Comparison of ENCODE assay signal across 8 mouse cellular contexts in genomic region chr12:31654197-31654964, GRCm38 (mm10). TPM values are rescaled to one million over a fixed set of nuclear protein-coding genes. Genes with fewer than 3 reads are reported as not detected.
DNase-seq lines count a peak whose midpoint lies in the region; ATAC-seq and TF ChIP-seq lines count a peak whose summit lies in the region.

Dus4l (minus strand) TSS chr12:31654826.
Cog5 (plus strand) TSS chr12:31654869.

- peaks cover 18% of the 10 kb centered on the region for H3K79me2 ChIP-seq in MEL (ENCODE audit: control insufficient read depth, insufficient read depth, low read length, poor library complexity)

- TF ChIP-seq EP300 in MEL (IDR thresholded peaks at IDR 0.05; ENCODE audit: low read depth in 1 of 2, low read length in 2 of 2) = no peak
- TF ChIP-seq EP300 in lung, postnatal 0 days (IDR thresholded peaks at IDR 0.05) = no peak

- peak within 1 kb of the TSS; percentile 88 for H3K27ac ChIP-seq in MEL (ENCODE audit: control insufficient read depth, low read depth, low read length)
- peak within 1 kb of the TSS; percentile 68 for H3K27ac ChIP-seq in cerebellum, adult 2 months (ENCODE audit: insufficient read depth, low read length)
- peak within 1 kb of the TSS; percentile 80 for H3K27ac ChIP-seq in forebrain, postnatal 0 days (ENCODE audit: low read depth, low read length)
- peak within 1 kb of the TSS; percentile 89 for H3K27ac ChIP-seq in lung, postnatal 0 days (ENCODE audit: low read length)

- DNase-seq in MEL (ENCODE audit: low read depth, low spot score) = peak; percentile 96
- peak; percentile 96 to 100 for DNase-seq in cerebellum, adult 2 months
- peak; percentile 96 for DNase-seq in forebrain, postnatal 0 days
- DNase-seq in layer of hippocampus, adult 9-11 months = peak; percentile 93
- DNase-seq in lung, postnatal 0 days (ENCODE audit: low spot score) = peak; percentile 90
- peak; percentile 99 for DNase-seq in ovary, postnatal 14 days (ENCODE audit: low spot score)
- DNase-seq in thymus, postnatal 14 days = peak; percentile 98

- H3K4me3 ChIP-seq in MEL (ENCODE audit: control insufficient read depth in 1 of 2, insufficient read depth in 1 of 2, low read depth in 2 of 2, low read length in 2 of 2) = peak within 1 kb of the TSS; percentile 85 to 98
- H3K4me3 ChIP-seq in cerebellum, adult 2 months (replicated peaks; ENCODE audit: insufficient read depth, low read depth, low read length) = peak within 1 kb of the TSS; percentile 79
- H3K4me3 ChIP-seq in forebrain, postnatal 0 days (ENCODE audit: low read depth, low read length) = peak within 1 kb of the TSS; percentile 87
- peak within 1 kb of the TSS; percentile 98 for H3K4me3 ChIP-seq in lung, postnatal 0 days (ENCODE audit: low read depth, low read length)

- peak within 1 kb of the TSS; percentile 61 for H3K4me2 ChIP-seq in forebrain, postnatal 0 days (ENCODE audit: low read depth)
- peak within 1 kb of the TSS; percentile 70 for H3K4me2 ChIP-seq in lung, postnatal 0 days (replicated peaks; ENCODE audit: low read depth, low read length)

- TF ChIP-seq CTCF in MEL (IDR thresholded peaks at IDR 0.05 in 2 of 3, conservative IDR thresholded peaks at IDR 0.05 in 1 of 3; ENCODE audit: control insufficient read depth in 1 of 3, insufficient read depth in 1 of 3, low read depth in 2 of 3, low read length in 3 of 3, poor library complexity in 1 of 3, severe bottlenecking in 1 of 3) = no peak
- no peak for TF ChIP-seq CTCF in cerebellum, adult 2 months (IDR thresholded peaks at IDR 0.05; ENCODE audit: borderline replicate concordance, insufficient read depth, low read depth, low read length)
- TF ChIP-seq CTCF in forebrain, postnatal 0 days (IDR thresholded peaks at IDR 0.05; ENCODE audit: low read depth) = no peak
- TF ChIP-seq CTCF in lung, postnatal 0 days (IDR thresholded peaks at IDR 0.05) = no peak

- peak; percentile 97 for ATAC-seq in forebrain, postnatal 0 days
- peak; percentile 96 to 97 for ATAC-seq in hematopoietic stem cell, adult 5-6 weeks (replicated peaks in 1 of 2; ENCODE audit: insufficient read depth in 1 of 2, low FRiP score in 2 of 2, low TSS enrichment in 1 of 2, low read depth in 1 of 2, poor library complexity in 2 of 2, severe bottlenecking in 2 of 2)
- peak; percentile 97 for ATAC-seq in lung, postnatal 0 days

- WGBS in cerebellum, adult 2 months = under 1% methylated on average over 47 of the region's 47 CpGs
- under 1% methylated on average over 47 of the region's 47 CpGs for WGBS in forebrain, postnatal 0 days
- WGBS in lung, postnatal 0 days = under 1% methylated on average over 46 of the region's 47 CpGs

- H3K9ac ChIP-seq in MEL (ENCODE audit: control insufficient read depth, low read depth, low read length, poor library complexity, severe bottlenecking) = peak within 1 kb of the TSS; percentile 98
- H3K9ac ChIP-seq in forebrain, postnatal 0 days = peak within 1 kb of the TSS; percentile 62
- H3K9ac ChIP-seq in lung, postnatal 0 days (replicated peaks; ENCODE audit: low read depth) = peak within 1 kb of the TSS; percentile 75

- H3K4me1 ChIP-seq in MEL (ENCODE audit: control insufficient read depth in 1 of 2, insufficient read depth in 2 of 2, low read length in 2 of 2) = peaks cover 2 to 3% of the 10 kb centered on the region in 2 experiments; a peak in 3 of 4 replicates
- H3K4me1 ChIP-seq in cerebellum, adult 2 months (ENCODE audit: control insufficient read depth, insufficient read depth, low read length) = no peaks in the 10 kb centered on the region
- H3K4me1 ChIP-seq in forebrain, postnatal 0 days (ENCODE audit: insufficient read depth) = no peaks in the 10 kb centered on the region
- H3K4me1 ChIP-seq in lung, postnatal 0 days (ENCODE audit: insufficient read depth, low read depth, low read length) = no peaks in the 10 kb centered on the region

- H3K36me3 ChIP-seq in MEL (ENCODE audit: control insufficient read depth in 1 of 2, insufficient read depth in 2 of 2, low read length in 2 of 2) = peaks cover 0 to 12% of the 10 kb centered on the region in 2 experiments; a peak in 3 of 4 replicates
- H3K36me3 ChIP-seq in forebrain, postnatal 0 days (ENCODE audit: insufficient read depth) = no peaks in the 10 kb centered on the region
- no peaks in the 10 kb centered on the region for H3K36me3 ChIP-seq in lung, postnatal 0 days (ENCODE audit: insufficient read depth, low read length)

- no peaks in the 10 kb centered on the region for H3K27me3 ChIP-seq in MEL (ENCODE audit: control insufficient read depth in 1 of 2, insufficient read depth in 2 of 2, low read length in 2 of 2)
- H3K27me3 ChIP-seq in cerebellum, adult 2 months (ENCODE audit: control insufficient read depth, insufficient read depth, low read length) = no peaks in the 10 kb centered on the region
- no peaks in the 10 kb centered on the region for H3K27me3 ChIP-seq in forebrain, postnatal 0 days (ENCODE audit: insufficient read depth, low read length)
- H3K27me3 ChIP-seq in lung, postnatal 0 days (replicated peaks; ENCODE audit: insufficient read depth, low read length) = no peaks in the 10 kb centered on the region

- TF ChIP-seq POLR2A in MEL (IDR thresholded peaks at IDR 0.05; ENCODE audit: control insufficient read depth in 1 of 2, insufficient read depth in 1 of 2, low read depth in 1 of 2, low read length in 2 of 2, poor library complexity in 1 of 2) = peak; percentile 57 to 95
- no peak; the same call in none of the 2 replicates for TF ChIP-seq POLR2A in cerebellum, adult 2 months (IDR thresholded peaks at IDR 0.05; ENCODE audit: borderline replicate concordance, insufficient read depth, low read length)

- no peak for TF ChIP-seq RAD21 in MEL (IDR thresholded peaks at IDR 0.05; ENCODE audit: low read depth, low read length)

- no peaks in the 10 kb centered on the region for H3K9me3 ChIP-seq in MEL (replicated peaks; ENCODE audit: insufficient read depth, low read length)
- no peaks in the 10 kb centered on the region for H3K9me3 ChIP-seq in forebrain, postnatal 0 days (ENCODE audit: low read length)
- H3K9me3 ChIP-seq in lung, postnatal 0 days (ENCODE audit: low read length) = no peaks in the 10 kb centered on the region

TF ChIP-seq in MEL, 35 proteins besides CTCF, POLR2A, EP300 and RAD21 (continues in another document):
- no peak for TF ChIP-seq CHD2 (IDR thresholded peaks at IDR 0.05; ENCODE audit: low read length)
- peak; percentile 44; the same call in 1 of the 2 replicates for TF ChIP-seq NRF1 (IDR thresholded peaks at IDR 0.05; ENCODE audit: insufficient read depth, low read depth, low read length, poor library complexity, severe bottlenecking)
- peak; percentile 86; the same call in 1 of the 2 replicates for TF ChIP-seq MAX (IDR thresholded peaks at IDR 0.05; ENCODE audit: low read length)
- peak; percentile 91 for TF ChIP-seq NELFE (IDR thresholded peaks at IDR 0.05; ENCODE audit: low read depth, low read length)
- no peak for TF ChIP-seq USF2 (IDR thresholded peaks at IDR 0.05; ENCODE audit: borderline replicate concordance in 1 of 2, insufficient read depth in 1 of 2, low read depth in 1 of 2, low read length in 2 of 2)
- 0 out of 2 replicates have a peak, but pooled peaks have one; percentile 25 for TF ChIP-seq GABPA (IDR thresholded peaks at IDR 0.05; ENCODE audit: low read depth, low read length)
- no peak for TF ChIP-seq JUND (IDR thresholded peaks at IDR 0.05; ENCODE audit: low read depth, low read length)
- TF ChIP-seq GATA1 (IDR thresholded peaks at IDR 0.05; ENCODE audit: low read depth, low read length) = no peak
- TF ChIP-seq BHLHE40 (IDR thresholded peaks at IDR 0.05; ENCODE audit: borderline replicate concordance, low read depth, low read length) = no peak
- TF ChIP-seq ZKSCAN1 (IDR thresholded peaks at IDR 0.05; ENCODE audit: low read depth, low read length) = no peak
- peak; percentile 59; the same call in 1 of the 2 replicates for TF ChIP-seq KAT2A (conservative IDR thresholded peaks at IDR 0.05; ENCODE audit: low read depth, low read length)
- TF ChIP-seq ZC3H11A (IDR thresholded peaks at IDR 0.05; ENCODE audit: low read depth, low read length) = no peak
- peak; percentile 92 for TF ChIP-seq HCFC1 (IDR thresholded peaks at IDR 0.05; ENCODE audit: low read depth, low read length)
- no peak for TF ChIP-seq RCOR1 (IDR thresholded peaks at IDR 0.05; ENCODE audit: low read depth, low read length)
- TF ChIP-seq POLR2AphosphoS5 (IDR thresholded peaks at IDR 0.05; ENCODE audit: borderline replicate concordance, low read depth, low read length) = no peak
- TF ChIP-seq MAZ (IDR thresholded peaks at IDR 0.05; ENCODE audit: low read depth, low read length) = peak; percentile 71; the same call in 1 of the 2 replicates
- peak; percentile 63; the same call in 1 of the 2 replicates for TF ChIP-seq TBP (IDR thresholded peaks at IDR 0.05; ENCODE audit: low read depth, low read length)
- no peak for TF ChIP-seq USF1 (IDR thresholded peaks at IDR 0.05; ENCODE audit: low read depth, low read length)
- TF ChIP-seq TCF12 (IDR thresholded peaks at IDR 0.05; ENCODE audit: low read depth, low read length) = peak; percentile 74
- peak; percentile 75; the same call in 1 of the 2 replicates for TF ChIP-seq ZMIZ1 (IDR thresholded peaks at IDR 0.05; ENCODE audit: low read depth, low read length)
- TF ChIP-seq MXI1 (IDR thresholded peaks at IDR 0.05; ENCODE audit: low read depth, low read length) = peak; percentile 99
- TF ChIP-seq ETS1 (IDR thresholded peaks at IDR 0.05; ENCODE audit: low read depth, low read length) = peak; percentile 56

RNA-seq across cellular contexts. Expression of gene Dus4l, which starts in this region (rescaled TPM):
- total RNA-seq in MEL (2012; rRNA removed) = 9.6 and 11.9 TPM in 2 replicates
- 10 to 100 TPM in 1 of 2 experiments, not detected in 1; 12.1 TPM for polyA plus RNA-seq in MEL (2012; ENCODE audit: insufficient read depth in 1 of 2, insufficient read length in 2 of 2, low read depth in 1 of 2, low replicate concordance in 2 of 2, missing spikeins in 1 of 2)
- polyA plus RNA-seq in cerebellum, adult 2 months (2012; rRNA removed) = 8.3 and 8.4 TPM in 2 replicates
- 4.5 and 4.9 TPM in 2 replicates for total RNA-seq in forebrain, postnatal 0 days (2014; rRNA removed)
- polyA plus RNA-seq in forebrain, postnatal 0 days (2015; fragmentation: Nextera tagmentation; extraction: Ambion mirVana) = 5.3 and 7.0 TPM in 2 replicates
- total RNA-seq in hematopoietic stem cell, adult 5-6 weeks (2017) = 8.9 and 16.2 TPM in 2 replicates
- polyA plus RNA-seq in lung, postnatal 0 days (2015; fragmentation: Nextera tagmentation; extraction: Ambion mirVana) = 7.4 and 8.9 TPM in 2 replicates

RNA-seq across cellular contexts. Expression of gene Cog5, which starts in this region (rescaled TPM):
- 20.0 and 27.1 TPM in 2 replicates for total RNA-seq in MEL (2012; rRNA removed)
- polyA plus RNA-seq in MEL (2012; ENCODE audit: insufficient read depth in 1 of 2, insufficient read length in 2 of 2, low read depth in 1 of 2, low replicate concordance in 2 of 2, missing spikeins in 1 of 2) = 10 to 100 TPM in 1 of 2 experiments, not detected in 1; 28.4 TPM
- 34.6 and 37.6 TPM in 2 replicates for polyA plus RNA-seq in cerebellum, adult 2 months (2012; rRNA removed)
- total RNA-seq in forebrain, postnatal 0 days (2014; rRNA removed) = 41.4 and 47.7 TPM in 2 replicates
- 12.8 and 17.3 TPM in 2 replicates for polyA plus RNA-seq in forebrain, postnatal 0 days (2015; fragmentation: Nextera tagmentation; extraction: Ambion mirVana)
- total RNA-seq in hematopoietic stem cell, adult 5-6 weeks (2017) = 67.2 and 78.8 TPM in 2 replicates
- 17.0 and 21.9 TPM in 2 replicates for polyA plus RNA-seq in lung, postnatal 0 days (2015; fragmentation: Nextera tagmentation; extraction: Ambion mirVana)

Comparison
In these comparisons a context has a peak if more than half of its experiments do, and no peak if none do; other contexts are left out.
1. Peak in every context shown above with its lines: DNase-seq, ATAC-seq, H3K4me3 ChIP-seq and H3K27ac ChIP-seq.